23 mouse cellular contexts compared by ENCODE assay signal in the genomic region with DNA sequence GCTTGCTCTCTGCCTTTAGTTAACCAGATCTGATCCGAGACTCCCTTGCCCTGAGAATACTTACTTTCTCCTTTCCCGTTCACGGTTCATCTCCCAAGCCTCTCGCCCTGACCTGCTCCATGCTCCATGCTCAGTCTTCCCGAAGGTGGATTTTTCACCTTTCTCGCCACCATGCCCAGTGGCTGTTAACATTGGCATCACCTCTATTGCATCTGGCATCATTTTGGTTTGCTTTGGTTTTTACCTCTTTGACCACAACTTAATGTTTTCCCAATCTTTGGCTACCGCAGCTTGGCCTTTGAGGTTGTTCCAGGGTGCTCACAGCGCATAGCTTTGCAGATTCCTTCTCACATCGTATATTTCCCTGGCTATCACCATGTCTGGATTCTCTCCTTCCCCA.
"Had no signal": no experiment of that assay in that cellular context is flagged by ENCODE, and none has a peak within 500 bp of the region (broad histone marks: within the 10 kb centered on the region; RNA-seq: fewer than 3 reads in every experiment).

No protein-coding gene starts in this region.

- DNase-seq: gastrocnemius, adult 2 months; gastrocnemius, postnatal 10 days; gastrocnemius, postnatal 25 days; heart, adult 18-20 months; heart, postnatal 10 days; heart, postnatal 4 days; kidney, adult 11 months; kidney, adult 8-10 months; kidney, postnatal 10 days; layer of hippocampus, adult 9-11 months; layer of hippocampus, postnatal 36 days; left cerebral cortex, postnatal 4 days had no signal

- H3K27ac ChIP-seq: gastrocnemius, adult 2 months; heart, embryonic 10.5 days; hindbrain, embryonic 10.5 days; hindbrain, embryonic 13.5 days; hindbrain, embryonic 15.5 days; hindbrain, postnatal 0 days; limb, embryonic 13.5 days; limb, embryonic 15.5 days; liver, embryonic 14.5 days had no signal

- ATAC-seq: hindbrain, postnatal 0 days; intestine, embryonic 16.5 days had no signal

- H3K9me3 ChIP-seq: heart, embryonic 10.5 days; heart, embryonic 12.5 days; hindbrain, embryonic 10.5 days; hindbrain, embryonic 13.5 days; hindbrain, embryonic 15.5 days; limb, embryonic 13.5 days; limb, embryonic 15.5 days had no signal

- H3K4me3 ChIP-seq: gastrocnemius, adult 2 months; heart, embryonic 10.5 days; heart, embryonic 12.5 days; hindbrain, embryonic 10.5 days; hindbrain, embryonic 13.5 days; hindbrain, embryonic 15.5 days; limb, embryonic 13.5 days; limb, embryonic 15.5 days had no signal

- H3K36me3 ChIP-seq: heart, embryonic 10.5 days; heart, embryonic 12.5 days; hindbrain, embryonic 10.5 days; hindbrain, embryonic 13.5 days; hindbrain, embryonic 15.5 days; limb, embryonic 13.5 days; limb, embryonic 15.5 days had no signal

- H3K27me3 ChIP-seq: heart, embryonic 12.5 days; hindbrain, embryonic 13.5 days; hindbrain, embryonic 15.5 days; limb, embryonic 13.5 days; limb, embryonic 15.5 days had no signal

- H3K4me1 ChIP-seq: heart, embryonic 10.5 days; heart, embryonic 12.5 days had no signal

- H3K9ac ChIP-seq: heart, embryonic 12.5 days; hindbrain, embryonic 13.5 days; hindbrain, embryonic 15.5 days; limb, embryonic 13.5 days; limb, embryonic 15.5 days; liver, embryonic 14.5 days had no signal

- H3K4me2 ChIP-seq: heart, embryonic 12.5 days; hindbrain, embryonic 13.5 days; hindbrain, embryonic 15.5 days; limb, embryonic 13.5 days; limb, embryonic 15.5 days; liver, embryonic 11.5 days had no signal
